Mouse (Mus musculus): ENCODE results near the gene Rps3. TPM values are rescaled to one million over a fixed set of nuclear protein-coding genes. Genes with fewer than 3 reads are reported as not detected.
A peak's percentile ranks its signal among the peaks of the same experiment; 100 is the strongest.

The Rps3 gene
- polyA plus RNA-seq, 1 experiment from 2014 or later: 969 TPM

- no peak overlapping the region for H3K9ac ChIP-seq
- DNase-seq (peak; percentile 28), ATAC-seq (ENCODE audit: insufficient read depth) (no peak)
- H3K4me1 ChIP-seq (ENCODE audit: insufficient read depth): peaks cover 15% of the 10 kb centered on the region
- H3K27me3 ChIP-seq (ENCODE audit: insufficient read depth, low read length): no peaks in the 10 kb centered on the region
- H3K27ac ChIP-seq (ENCODE audit: low read depth): no peak overlapping the region
- no peak overlapping the region for H3K4me3 ChIP-seq (ENCODE audit: low read depth, low read length)
- peak; percentile 54 for TF ChIP-seq CTCF (IDR thresholded peaks at IDR 0.05; ENCODE audit: low read depth)
- no peaks in the 10 kb centered on the region for H3K36me3 ChIP-seq (ENCODE audit: insufficient read depth)
- no peaks in the 10 kb centered on the region for H3K9me3 ChIP-seq (ENCODE audit: low read depth, low read length)
- no peak overlapping the region for H3K4me2 ChIP-seq
- 73% methylated on average over 2 of the region's 2 CpGs for WGBS
These were observed 37.7 kb downstream of the Rps3 start for GRCm38 (mm10) chr7:99445833-99446232.

- TF ChIP-seq CTCF (IDR thresholded peaks at IDR 0.05; ENCODE audit: low read depth): peak; percentile 61
- Histone ChIP-seq H3K4me1 (ENCODE audit: insufficient read depth) (peaks cover 17% of the 10 kb centered on the region), H3K27ac (ENCODE audit: low read depth) (no peak overlapping the region), H3K36me3 (ENCODE audit: insufficient read depth) (no peaks in the 10 kb centered on the region), H3K27me3 (ENCODE audit: insufficient read depth, low read length) (no peaks in the 10 kb centered on the region), H3K9ac (no peak overlapping the region), H3K9me3 (ENCODE audit: low read depth, low read length) (no peaks in the 10 kb centered on the region), H3K4me3 (ENCODE audit: low read depth, low read length) (no peak overlapping the region), H3K4me2 (no peak overlapping the region)
- DNase-seq (peak; percentile 23), ATAC-seq (ENCODE audit: insufficient read depth) (no peak)
- 64% methylated on average over 6 of the region's 6 CpGs for WGBS
These were observed 39.5 kb downstream of the Rps3 start for GRCm38 (mm10) chr7:99444012-99444411.

GRCm38 (mm10) chr7:99443164-99443563, 40.4 kb downstream of the Rps3 start:
- H3K27ac ChIP-seq (ENCODE audit: low read depth): peak overlapping the region; percentile 20; the same call in 1 of the 2 replicates
- H3K4me1 ChIP-seq (ENCODE audit: insufficient read depth): peaks cover 17% of the 10 kb centered on the region
- no peak overlapping the region for H3K4me2 ChIP-seq
- H3K9me3 ChIP-seq (ENCODE audit: low read depth, low read length): no peaks in the 10 kb centered on the region
- ATAC-seq (ENCODE audit: insufficient read depth) (no peak), DNase-seq (no peak)
- WGBS: 56% methylated on average over 5 of the region's 5 CpGs
- no peak for TF ChIP-seq CTCF (IDR thresholded peaks at IDR 0.05; ENCODE audit: low read depth)
- no peak overlapping the region for H3K9ac ChIP-seq
- no peak overlapping the region for H3K4me3 ChIP-seq (ENCODE audit: low read depth, low read length)
- no peaks in the 10 kb centered on the region for H3K36me3 ChIP-seq (ENCODE audit: insufficient read depth)
- no peaks in the 10 kb centered on the region for H3K27me3 ChIP-seq (ENCODE audit: insufficient read depth, low read length)

GRCm38 (mm10) chr7:99441534-99442072, 41.9 kb downstream of the Rps3 start:
- TF ChIP-seq CTCF (IDR thresholded peaks at IDR 0.05; ENCODE audit: low read depth): no peak
- ATAC-seq (ENCODE audit: insufficient read depth) (peak; percentile 78), DNase-seq (peak; percentile 81)
- Histone ChIP-seq H3K27ac (ENCODE audit: low read depth) (peak overlapping the region; percentile 81), H3K36me3 (ENCODE audit: insufficient read depth) (no peaks in the 10 kb centered on the region), H3K9ac (0 out of 2 replicates have a peak overlapping the region, but pooled peaks have one; percentile 6), H3K4me1 (ENCODE audit: insufficient read depth) (peaks cover 17% of the 10 kb centered on the region), H3K4me2 (peak overlapping the region; percentile 23; the same call in 1 of the 2 replicates), H3K4me3 (ENCODE audit: low read depth, low read length) (no peak overlapping the region), H3K27me3 (ENCODE audit: insufficient read depth, low read length) (no peaks in the 10 kb centered on the region), H3K9me3 (ENCODE audit: low read depth, low read length) (no peaks in the 10 kb centered on the region)
- WGBS: 5% methylated on average over 6 of the region's 6 CpGs

GRCm38 (mm10) chr7:99438881-99439280, 44.7 kb downstream of the Rps3 start:
- DNase-seq (peak; percentile 27), ATAC-seq (ENCODE audit: insufficient read depth) (no peak)
- peak; percentile 51 for TF ChIP-seq CTCF (IDR thresholded peaks at IDR 0.05; ENCODE audit: low read depth)

GRCm38 (mm10) chr7:99436530-99436929, 47.0 kb downstream of the Rps3 start:
- Histone ChIP-seq H3K4me2 (no peak overlapping the region), H3K4me1 (ENCODE audit: insufficient read depth) (peaks cover 8% of the 10 kb centered on the region), H3K9ac (no peak overlapping the region), H3K36me3 (ENCODE audit: insufficient read depth) (no peaks in the 10 kb centered on the region), H3K4me3 (ENCODE audit: low read depth, low read length) (no peak overlapping the region), H3K9me3 (ENCODE audit: low read depth, low read length) (no peaks in the 10 kb centered on the region), H3K27ac (ENCODE audit: low read depth) (no peak overlapping the region), H3K27me3 (ENCODE audit: insufficient read depth, low read length) (no peaks in the 10 kb centered on the region)
- WGBS: 22% methylated on average over 4 of the region's 4 CpGs
- ATAC-seq (ENCODE audit: insufficient read depth) (no peak), DNase-seq (no peak)
- no peak for TF ChIP-seq CTCF (IDR thresholded peaks at IDR 0.05; ENCODE audit: low read depth)

More at GRCm38 (mm10) chr7:99438881-99439280, 44.7 kb downstream of the Rps3 start:
- H3K27me3 ChIP-seq (ENCODE audit: insufficient read depth, low read length): no peaks in the 10 kb centered on the region
- no peaks in the 10 kb centered on the region for H3K9me3 ChIP-seq (ENCODE audit: low read depth, low read length)
- H3K4me1 ChIP-seq (ENCODE audit: insufficient read depth): peaks cover 17% of the 10 kb centered on the region
- no peaks in the 10 kb centered on the region for H3K36me3 ChIP-seq (ENCODE audit: insufficient read depth)
- 64% methylated on average over 10 of the region's 10 CpGs for WGBS
- no peak overlapping the region for H3K9ac ChIP-seq
- no peak overlapping the region for H3K27ac ChIP-seq (ENCODE audit: low read depth)
- H3K4me2 ChIP-seq: no peak overlapping the region
- H3K4me3 ChIP-seq (ENCODE audit: low read depth, low read length): no peak overlapping the region

- no peak overlapping the region for H3K27ac ChIP-seq (ENCODE audit: low read depth)
- DNase-seq: no peak
These were observed 48.8 kb downstream of the Rps3 start for GRCm38 (mm10) chr7:99434672-99435250.

More at GRCm38 (mm10) chr7:99434672-99435250, 48.8 kb downstream of the Rps3 start:
- 57% methylated on average over 12 of the region's 12 CpGs for WGBS
- Histone ChIP-seq H3K9me3 (ENCODE audit: low read depth, low read length) (no peaks in the 10 kb centered on the region), H3K4me1 (ENCODE audit: insufficient read depth) (no peaks in the 10 kb centered on the region), H3K27me3 (ENCODE audit: insufficient read depth, low read length) (no peaks in the 10 kb centered on the region), H3K4me2 (no peak overlapping the region), H3K4me3 (ENCODE audit: low read depth, low read length) (no peak overlapping the region), H3K36me3 (ENCODE audit: insufficient read depth) (no peaks in the 10 kb centered on the region), H3K9ac (no peak overlapping the region)
- ATAC-seq (ENCODE audit: insufficient read depth): no peak
- TF ChIP-seq CTCF (IDR thresholded peaks at IDR 0.05; ENCODE audit: low read depth): no peak
